Mouse (Mus musculus) olfactory bulb, adult 2 months (tissue): ENCODE results near the gene Stkld1. TPM values are rescaled to one million over a fixed set of nuclear protein-coding genes. Genes with fewer than 3 reads are reported as not detected.
A peak's percentile ranks its signal among the peaks of the same experiment; 100 is the strongest.

Experiments
- H3K27ac ChIP-seq: fragments of 200-500 bp; 2 replicates; pipeline ENCODE4 v1.5.1; 2012; ENCODE audit warnings: low read depth, low read length; ENCODE audit not compliant: insufficient read depth
- H3K4me1 ChIP-seq: fragments of 200-500 bp; 2 replicates; pipeline ENCODE4 v1.6.1; 2012; ENCODE audit warnings: low read length; ENCODE audit not compliant: control insufficient read depth, insufficient read depth
- H3K4me3 ChIP-seq: fragments of 200-500 bp; 2 replicates; pipeline ENCODE4 v1.5.1; 2012; ENCODE audit warnings: mild to moderate bottlenecking, low read depth, low read length, moderate library complexity; ENCODE audit not compliant: insufficient read depth
- CTCF ChIP-seq: fragments of 200-500 bp; IDR thresholded peaks from 2 replicates; pipeline ENCODE4 v1.5.1; 2012; ENCODE audit warnings: low read depth, mild to moderate bottlenecking, low read length, moderate library complexity; ENCODE audit not compliant: insufficient read depth
- POLR2A ChIP-seq: fragments of 200-500 bp; IDR thresholded peaks from 2 replicates; pipeline ENCODE4 v1.6.1; 2012; ENCODE audit warnings: mild to moderate bottlenecking, low read depth, low read length, moderate library complexity; ENCODE audit not compliant: insufficient read depth
- WGBS: fragments of 180-500 bp; shearing (Covaris S2); methylation state at CpG from one replicate; pipeline ENCODE4 v1.1.7; 2018; 5-methylcytosine and 5-hydroxymethylcytosine counted together
- polyA plus RNA-seq: library from polyadenylated mRNA; stranded (reverse); fragments of >200 nt; gene quantifications from 2 replicates; pipeline ENCODE4 v1.2.4, GENCODE M21; 2012; ENCODE audit warnings: low replicate concordance; ENCODE audit not compliant: missing spikeins, insufficient read depth, insufficient read length

The Stkld1 gene
- polyA plus RNA-seq, 1 experiment, result not detected

DNA sequence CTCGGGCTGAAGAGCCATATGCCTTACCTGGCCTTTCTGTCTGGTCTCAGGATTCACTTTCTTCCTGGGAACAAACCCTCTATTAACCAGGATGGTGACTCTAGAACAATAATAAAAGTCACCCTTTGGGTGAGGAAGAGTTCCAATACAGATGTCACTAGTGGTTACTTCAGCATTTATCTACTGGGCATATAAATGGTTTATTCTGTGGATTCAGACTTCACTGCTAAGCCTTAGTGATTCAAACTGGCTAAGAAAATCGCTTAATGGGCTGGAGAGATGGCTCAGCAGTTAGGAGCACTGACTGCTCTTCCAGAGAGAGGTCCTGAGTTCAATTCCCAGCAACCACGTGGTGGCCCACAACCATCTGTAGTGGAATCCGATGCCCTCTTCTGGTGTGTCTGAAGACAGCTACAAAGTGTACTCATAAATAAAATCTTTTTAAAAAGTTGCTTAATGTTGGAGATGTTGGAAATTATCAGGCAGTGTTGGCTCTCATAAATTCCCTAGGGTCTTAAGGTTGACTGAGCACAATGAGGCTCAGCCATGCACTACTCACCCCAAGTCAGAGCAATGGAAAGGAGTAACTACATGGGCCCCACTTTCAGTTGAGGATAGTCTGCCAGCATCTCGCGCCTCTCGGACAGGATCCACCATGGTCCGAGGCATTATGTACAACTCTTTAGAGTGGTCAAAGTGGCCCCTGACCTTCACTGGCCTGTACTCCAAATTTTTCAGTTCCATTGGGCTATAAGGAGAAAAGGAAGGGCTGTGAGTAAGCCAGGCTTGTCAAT, 19.5 kb upstream of the Stkld1 start:
- WGBS, result 57% methylated on average over 8 of the region's 8 CpGs
- H3K4me1 ChIP-seq, result peaks cover 25% of the 10 kb centered on the region
- no peak overlapping the region for H3K4me3 ChIP-seq
- H3K27ac ChIP-seq, result no peak overlapping the region
- TF ChIP-seq CTCF (no peak), POLR2A (no peak)

DNA sequence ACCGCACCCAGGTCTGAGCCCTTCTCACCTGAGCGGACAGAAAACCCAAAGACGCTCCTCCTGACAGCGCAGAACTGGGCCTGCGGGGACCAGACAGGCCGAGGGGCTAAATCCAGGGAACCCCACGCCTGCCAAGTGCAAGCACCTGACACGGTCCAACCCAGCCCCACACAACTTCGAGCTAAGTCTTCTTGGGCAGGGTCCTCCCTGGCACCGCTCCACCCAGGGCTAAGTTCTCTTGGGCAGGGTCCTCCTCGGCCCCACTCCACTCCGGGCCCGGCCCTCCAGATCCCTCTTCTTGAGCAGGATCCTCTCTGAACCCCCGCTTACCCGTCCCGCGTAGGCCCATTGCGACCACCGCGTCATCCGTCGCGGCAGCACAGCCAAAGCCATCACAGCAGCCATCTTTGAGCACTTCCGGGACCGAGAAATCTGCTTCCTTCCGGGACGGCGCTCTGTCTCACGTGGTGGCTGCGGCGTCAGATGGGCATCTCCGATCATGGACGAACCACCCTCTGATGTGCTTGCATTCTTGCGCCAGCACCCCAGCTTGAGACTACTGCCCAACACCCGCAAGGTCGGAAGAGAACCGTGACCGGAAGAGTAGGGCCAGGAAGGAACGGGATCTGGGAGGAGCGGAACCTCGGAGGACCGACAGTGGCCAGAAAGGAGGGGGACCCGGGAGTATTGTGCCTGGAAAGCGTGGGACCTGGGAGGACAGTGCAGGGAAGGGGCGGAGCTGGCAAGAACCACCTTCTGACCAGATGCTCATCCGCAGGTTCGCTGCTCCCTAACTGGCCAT, 17.7 kb upstream of the Stkld1 start, which contains the start of the genes Surf2 and Surf1:
TSS of gene Surf2 (plus strand) at position 441 of the 802 bp plus-strand sequence.
TSS of gene Surf1 (minus strand) at position 604 of the 802 bp plus-strand sequence.
- peak within 1 kb of the TSS; percentile 17; the same call in 1 of the 2 replicates for H3K27ac ChIP-seq
- H3K4me3 ChIP-seq, result peak within 1 kb of the TSS; percentile 80
- TF ChIP-seq POLR2A (peak; percentile 38; the same call in 1 of the 2 replicates), CTCF (no peak)
- H3K4me1 ChIP-seq, result peaks cover 25% of the 10 kb centered on the region
- WGBS, result 1% methylated on average over 47 of the region's 47 CpGs

DNA sequence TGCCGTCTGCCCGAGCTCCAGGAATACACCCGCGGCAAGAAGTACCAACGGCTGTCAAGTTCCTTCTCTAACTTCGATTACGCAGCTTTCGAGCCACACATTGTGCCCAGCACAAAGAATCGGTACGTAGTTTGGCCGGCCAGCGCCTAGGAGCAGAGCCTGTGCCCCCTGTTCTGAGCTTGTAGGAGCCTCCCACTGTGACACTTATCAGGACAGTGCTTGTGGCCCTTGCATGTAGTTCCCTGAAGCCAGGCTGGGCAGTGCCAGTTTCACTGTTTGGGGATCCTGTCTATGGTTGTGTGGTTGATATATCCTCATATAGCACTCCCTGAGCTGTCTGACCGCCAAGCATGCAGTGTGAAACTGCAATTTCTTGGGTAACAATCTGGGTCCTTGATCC, 17.1 kb upstream of the Stkld1 start:
- WGBS, result 2% methylated on average over 13 of the region's 13 CpGs
- peaks cover 22% of the 10 kb centered on the region for H3K4me1 ChIP-seq
- peak overlapping the region; percentile 80 for H3K4me3 ChIP-seq
- TF ChIP-seq CTCF, result no peak
- H3K27ac ChIP-seq, result no peak overlapping the region

DNA sequence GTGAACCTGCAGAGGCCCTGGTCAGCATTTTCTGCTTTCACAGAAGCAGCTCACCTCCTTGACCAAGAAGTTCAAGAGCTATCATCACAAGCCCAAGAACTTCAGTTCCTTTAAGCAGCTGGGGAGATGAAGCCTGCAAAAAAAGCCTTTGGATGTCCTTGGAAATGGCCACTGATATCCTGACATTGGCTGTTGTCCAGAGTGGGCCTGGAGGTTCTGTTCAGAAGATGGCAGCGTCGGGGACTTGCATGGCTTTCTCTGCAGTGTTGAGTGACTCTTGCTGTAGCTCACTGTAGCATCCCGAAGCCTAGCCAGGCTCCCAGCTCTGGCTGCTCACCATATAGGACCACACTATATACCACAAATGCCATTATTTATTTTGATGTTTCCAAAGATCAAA, 14.2 kb upstream of the Stkld1 start:
- WGBS, result 73% methylated on average over 3 of the region's 3 CpGs
- peaks cover 16% of the 10 kb centered on the region for H3K4me1 ChIP-seq
- TF ChIP-seq CTCF (no peak), POLR2A (no peak)
- H3K4me3 ChIP-seq, result no peak overlapping the region
- no peak overlapping the region for H3K27ac ChIP-seq

GRCm38 (mm10) chr2:26920190-26920855, 13.5 kb upstream of the Stkld1 start:
- TF ChIP-seq CTCF, result no peak
- no peak for TF ChIP-seq POLR2A
- no peak overlapping the region for H3K27ac ChIP-seq
- no peak overlapping the region for H3K4me3 ChIP-seq
- 79% methylated on average over 6 of the region's 6 CpGs for WGBS
- peaks cover 14% of the 10 kb centered on the region for H3K4me1 ChIP-seq

GRCm38 (mm10) chr2:26921784-26922183, 12.1 kb upstream of the Stkld1 start:
- no peak for TF ChIP-seq CTCF
- no peak for TF ChIP-seq POLR2A
- Histone ChIP-seq H3K4me3 (no peak overlapping the region), H3K4me1 (peaks cover 11% of the 10 kb centered on the region), H3K27ac (no peak overlapping the region)
- WGBS, result 62% methylated on average over 9 of the region's 9 CpGs

DNA sequence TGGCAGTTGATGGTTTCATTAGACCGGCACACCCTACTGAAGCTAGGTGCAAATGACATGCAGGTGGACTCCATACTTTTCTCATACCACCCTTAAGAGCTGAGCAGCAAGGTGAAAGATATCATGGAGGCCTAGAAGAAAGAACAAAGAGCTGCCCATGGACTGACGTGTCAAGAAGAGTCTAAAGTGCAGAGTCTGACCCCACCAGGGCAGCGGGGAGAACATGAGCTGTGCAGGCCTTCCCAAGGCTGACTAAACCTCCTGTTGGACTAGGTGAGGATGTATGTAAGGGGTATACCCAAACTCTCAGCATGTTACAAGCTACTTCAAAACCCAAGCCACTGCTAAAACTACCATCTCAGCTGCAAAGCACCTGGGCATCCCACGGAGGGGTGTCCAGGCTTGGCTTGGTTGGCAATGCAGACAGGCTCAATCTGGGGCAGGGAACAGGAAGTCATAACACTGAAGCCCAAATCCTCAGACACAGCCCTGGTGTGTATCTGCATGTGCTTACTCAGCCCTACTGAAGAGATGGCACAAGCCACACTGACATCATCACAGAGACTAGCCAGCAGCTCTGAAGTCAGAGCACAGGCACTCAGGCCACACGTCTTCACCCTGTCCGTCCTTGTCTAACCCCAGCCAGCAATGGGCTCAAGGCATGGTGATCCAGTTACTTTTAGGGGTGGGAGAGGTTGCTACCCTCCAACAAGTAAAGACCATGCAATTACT, 5.9 kb upstream of the Stkld1 start:
- H3K4me1 ChIP-seq, result peaks cover 8% of the 10 kb centered on the region
- no peak overlapping the region for H3K27ac ChIP-seq
- H3K4me3 ChIP-seq, result no peak overlapping the region
- TF ChIP-seq POLR2A (no peak), CTCF (no peak)
- WGBS, result 93% methylated on average over 6 of the region's 6 CpGs

- Histone ChIP-seq H3K27ac (no peak overlapping the region), H3K4me3 (no peak overlapping the region), H3K4me1 (peaks cover 14% of the 10 kb centered on the region)
- no peak for TF ChIP-seq POLR2A
- TF ChIP-seq CTCF, result no peak
- 6% methylated on average over 1 of the region's 1 CpGs for WGBS
These were observed 3.5 kb upstream of the Stkld1 start for GRCm38 (mm10) chr2:26930390-26930789.
